Mouse (Mus musculus): ENCODE measurements around the gene Mgarp.
"Not testable (repeated sequence)": the region's sequence is repeated elsewhere in the genome, so short reads cannot be mapped to it uniquely, and the experiment has no call there.

The Mgarp gene

DNA sequence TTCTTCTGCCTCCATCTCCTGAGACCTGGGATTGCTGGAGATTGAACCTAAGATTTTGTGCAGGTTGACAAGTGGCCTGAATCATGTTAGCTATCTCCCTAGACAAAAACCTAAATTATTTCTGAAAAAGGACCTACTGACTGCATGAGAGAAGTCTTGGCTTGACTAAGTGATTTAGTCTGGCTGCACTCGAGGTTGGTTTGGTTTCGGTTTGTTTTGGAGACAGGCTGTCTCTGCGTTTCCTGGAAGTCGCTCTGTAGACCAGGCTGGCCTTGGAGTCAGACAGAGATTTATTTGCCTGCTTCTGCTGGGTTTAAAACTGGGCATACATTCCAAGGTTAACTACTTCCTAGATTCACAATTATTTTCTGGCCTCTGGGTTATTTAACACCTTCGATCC, 23.7 kb downstream of the Mgarp start:
- no peak for ATAC-seq (ENCODE audit: insufficient number of reproducible peaks, low FRiP score, low TSS enrichment)

DNA sequence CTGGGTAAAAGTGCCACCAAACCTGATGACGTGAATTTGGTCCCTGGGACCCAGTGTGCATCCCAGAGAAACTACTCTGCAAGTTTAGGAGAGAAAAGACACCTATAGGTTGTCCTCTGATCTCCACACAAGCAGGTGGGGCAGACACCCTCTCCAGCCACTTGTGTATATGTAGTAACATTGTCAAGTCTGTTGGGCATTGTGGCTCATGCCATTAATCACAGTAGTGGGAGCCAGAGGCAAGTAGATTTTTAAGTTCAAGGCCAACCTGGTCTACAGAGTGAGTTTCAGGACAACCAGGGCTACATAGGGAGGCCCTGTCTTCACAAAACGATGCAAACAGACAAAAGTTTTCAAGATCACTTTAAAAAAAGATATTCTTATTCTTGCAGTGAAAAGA, 24.7 kb downstream of the Mgarp start:
- ATAC-seq (ENCODE audit: insufficient number of reproducible peaks, low FRiP score, low TSS enrichment), result no peak

DNA sequence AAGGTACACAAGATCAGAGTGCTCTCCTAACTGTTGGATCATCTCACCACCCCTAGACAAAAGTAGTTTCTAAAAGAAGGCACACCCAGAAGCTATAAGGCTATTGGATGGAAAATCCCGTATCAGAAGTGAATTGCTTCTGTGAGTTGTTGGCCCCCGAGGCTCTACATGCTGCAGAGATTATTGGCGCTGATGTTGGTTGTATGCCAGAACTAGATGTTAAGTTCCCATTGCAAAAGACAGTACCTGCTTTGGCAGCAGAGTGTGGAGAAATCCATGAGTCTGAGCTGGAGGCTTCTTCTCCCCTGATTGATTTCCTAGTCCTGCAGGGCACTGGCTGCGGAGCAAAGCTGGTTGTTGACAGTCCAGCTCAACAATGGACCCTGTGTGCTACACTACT, 28.5 kb downstream of the Mgarp start:
- no peak for ATAC-seq (ENCODE audit: insufficient number of reproducible peaks, low FRiP score, low TSS enrichment)

DNA sequence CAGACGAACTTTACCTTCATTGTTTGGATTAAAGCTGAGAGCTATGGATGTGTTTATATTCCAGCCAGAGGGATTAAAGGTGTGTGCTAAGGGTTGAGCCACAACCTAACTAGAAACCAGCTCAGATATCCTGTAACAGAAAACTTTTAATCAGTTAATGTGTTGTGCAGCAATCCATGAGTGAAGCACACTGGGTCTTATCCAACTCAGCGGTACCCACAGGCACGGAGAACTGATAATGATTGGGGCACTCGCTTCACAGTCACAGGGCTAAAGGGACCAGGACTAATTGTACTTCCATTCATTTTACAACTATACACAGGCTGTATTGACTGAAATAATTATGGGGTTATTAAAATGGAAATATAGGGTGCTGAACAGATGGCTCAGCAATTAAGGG, 29.6 kb downstream of the Mgarp start:
- ATAC-seq (ENCODE audit: insufficient number of reproducible peaks, low FRiP score, low TSS enrichment), result no peak

DNA sequence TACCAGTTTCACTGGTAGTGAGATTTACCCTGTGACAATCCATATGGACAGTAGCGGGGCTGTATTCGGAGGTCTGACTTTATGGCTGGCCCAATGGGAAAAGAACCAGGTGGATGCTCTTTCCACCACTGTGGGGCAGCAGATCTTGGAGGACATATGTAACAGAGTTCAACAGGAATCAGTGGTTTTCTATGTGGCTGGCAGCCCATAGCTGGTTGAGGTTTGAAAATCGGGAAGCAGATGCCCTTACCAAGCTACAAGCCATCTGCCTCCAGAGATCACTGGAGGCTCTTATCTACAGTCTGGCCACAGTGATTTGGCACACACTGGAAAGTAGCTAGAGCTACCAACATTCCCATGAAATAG, 31.0 kb downstream of the Mgarp start:
- ATAC-seq (ENCODE audit: insufficient number of reproducible peaks, low FRiP score, low TSS enrichment), result no peak; the same call in 1 of the 2 replicates

DNA sequence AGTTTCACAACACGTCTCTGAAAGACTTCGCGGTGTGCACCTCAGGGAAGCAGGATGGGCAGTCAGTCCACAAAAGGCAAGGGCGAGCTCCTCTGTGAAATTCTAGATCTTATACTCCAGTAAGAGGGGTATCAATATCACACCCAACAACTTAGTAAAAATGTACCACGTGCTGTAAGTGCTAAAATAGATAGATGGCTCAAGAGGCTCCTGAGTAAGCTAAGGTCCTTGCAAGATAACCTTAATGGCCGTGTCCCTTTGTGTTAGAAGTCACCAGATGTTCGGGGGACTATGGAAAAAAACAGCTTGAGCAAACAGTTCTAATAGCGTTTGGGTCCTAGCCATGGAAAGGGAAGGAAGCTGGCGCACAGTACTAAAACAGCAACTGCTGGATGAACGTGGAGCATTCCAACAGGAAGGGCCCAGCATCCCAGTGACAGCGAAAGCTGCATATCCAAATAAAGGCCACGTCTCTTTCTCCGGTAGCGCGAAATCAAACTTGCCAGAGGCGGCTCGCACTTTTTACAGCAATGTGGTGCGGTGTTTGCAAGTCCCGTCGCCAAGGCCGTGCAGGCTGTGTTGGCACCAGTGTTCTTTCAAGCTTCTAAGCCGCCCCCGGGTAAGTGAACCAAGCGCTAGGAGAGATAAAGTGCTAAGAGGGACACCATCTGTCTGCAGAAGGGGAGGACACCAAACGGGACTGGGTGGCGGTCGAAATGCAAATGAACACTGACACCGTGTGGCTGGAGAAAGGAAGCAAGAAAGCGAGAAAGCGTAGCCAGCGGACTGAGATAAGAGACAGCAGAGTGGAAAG, 31.6 kb downstream of the Mgarp start:
- ATAC-seq (ENCODE audit: insufficient number of reproducible peaks, low FRiP score, low TSS enrichment), result peak; percentile 92

DNA sequence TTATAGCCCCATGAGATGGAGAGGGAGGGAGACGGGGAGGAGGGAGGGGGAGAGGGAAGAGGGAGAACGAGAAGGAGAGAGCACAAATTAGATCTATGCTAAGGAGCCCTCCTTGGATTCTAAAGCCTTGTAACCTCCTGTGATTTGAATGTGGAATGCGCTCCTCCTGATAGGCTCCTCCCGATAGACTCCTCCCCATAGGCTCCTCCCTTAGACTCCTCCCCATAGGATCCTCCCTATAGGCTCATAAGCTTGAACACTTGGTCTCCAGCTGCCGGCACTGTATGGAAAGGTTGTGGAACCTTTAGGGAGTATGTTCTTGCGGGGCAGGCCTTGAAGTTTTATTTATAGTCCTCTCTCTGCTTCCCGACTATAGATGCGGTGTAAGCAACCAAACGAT, 35.5 kb downstream of the Mgarp start:
- ATAC-seq (ENCODE audit: insufficient number of reproducible peaks, low FRiP score, low TSS enrichment), result no peak

DNA sequence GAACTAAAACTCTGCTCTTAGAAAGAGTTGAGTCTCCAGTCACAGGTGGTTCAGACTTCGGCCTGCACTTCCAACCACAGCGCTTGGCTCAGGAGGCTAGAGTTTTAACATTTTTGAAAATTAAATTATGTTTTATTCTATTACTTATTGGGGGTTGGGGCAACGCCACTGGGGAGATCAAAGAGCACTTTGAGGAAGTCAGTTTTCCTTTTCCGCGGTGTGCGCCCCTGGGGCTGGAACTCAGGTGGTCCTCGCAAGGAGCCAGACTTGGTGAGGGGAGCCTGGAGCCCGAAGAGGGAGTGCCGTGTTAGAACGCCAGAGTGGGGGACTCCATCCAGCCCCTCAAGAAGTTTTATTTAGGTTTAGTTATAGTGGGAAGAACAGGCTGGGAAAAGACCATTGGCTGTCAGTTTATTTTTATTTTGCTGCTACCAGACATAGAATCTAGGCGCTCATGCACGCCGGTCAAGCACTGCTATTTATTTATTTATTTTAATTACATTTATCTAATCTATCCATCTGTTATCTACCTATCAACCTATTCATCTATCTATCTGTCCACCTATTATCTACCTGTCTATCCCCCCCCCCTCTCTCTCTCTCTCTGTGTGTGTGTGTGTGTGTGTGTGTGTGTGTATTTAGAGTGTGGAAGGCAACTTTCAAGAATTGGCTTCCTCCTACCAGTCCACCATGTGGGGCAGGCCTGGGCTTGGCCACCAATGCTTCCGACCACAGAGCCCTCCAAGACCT, 36.8 kb downstream of the Mgarp start:
- no peak for ATAC-seq (ENCODE audit: insufficient number of reproducible peaks, low FRiP score, low TSS enrichment)

DNA sequence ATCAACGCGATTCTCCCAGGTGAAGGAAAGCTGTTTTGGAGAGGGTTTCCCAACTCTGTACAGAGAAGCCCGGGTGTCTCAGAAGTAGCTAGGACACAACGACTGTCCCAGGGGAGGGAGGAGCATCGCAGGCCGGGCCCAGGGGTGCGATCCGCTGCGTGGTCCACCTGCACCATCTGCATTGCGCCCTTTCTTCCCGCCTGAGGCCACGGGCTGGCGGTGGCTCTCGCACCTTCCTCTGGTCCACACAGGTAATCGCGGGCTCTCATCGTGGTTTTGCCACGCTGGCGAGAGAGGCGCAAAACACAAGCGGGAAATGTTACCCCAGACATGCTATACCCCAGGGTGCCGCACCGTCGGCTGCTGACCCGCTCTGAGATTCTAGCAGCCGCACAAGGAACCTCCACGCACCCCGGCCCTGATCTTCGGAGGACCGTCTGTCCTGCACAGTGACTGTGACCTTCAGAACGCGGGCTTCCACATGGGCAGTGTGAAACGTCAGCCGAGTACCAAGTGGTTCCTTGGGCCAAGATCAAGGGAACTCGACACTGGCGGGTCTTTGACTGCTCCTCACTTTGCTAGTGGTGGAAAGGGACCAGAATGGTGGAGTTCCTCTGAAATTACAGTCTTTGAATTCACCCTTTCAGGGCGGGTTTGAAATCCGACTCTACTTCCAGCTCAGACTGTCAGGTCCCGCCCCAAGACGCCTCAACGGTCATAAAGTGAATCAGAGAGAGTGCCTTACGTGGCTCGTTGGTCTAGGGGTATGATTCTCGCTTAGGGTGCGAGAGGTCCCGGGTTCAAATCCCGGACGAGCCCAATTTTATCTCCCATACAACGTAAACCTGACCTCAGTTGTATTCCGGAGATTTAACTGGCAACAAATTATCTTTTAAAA, 37.6 kb downstream of the Mgarp start:
- ATAC-seq (ENCODE audit: insufficient number of reproducible peaks, low FRiP score, low TSS enrichment), result 0 out of 2 replicates have a peak, but pooled peaks have one; percentile 26

DNA sequence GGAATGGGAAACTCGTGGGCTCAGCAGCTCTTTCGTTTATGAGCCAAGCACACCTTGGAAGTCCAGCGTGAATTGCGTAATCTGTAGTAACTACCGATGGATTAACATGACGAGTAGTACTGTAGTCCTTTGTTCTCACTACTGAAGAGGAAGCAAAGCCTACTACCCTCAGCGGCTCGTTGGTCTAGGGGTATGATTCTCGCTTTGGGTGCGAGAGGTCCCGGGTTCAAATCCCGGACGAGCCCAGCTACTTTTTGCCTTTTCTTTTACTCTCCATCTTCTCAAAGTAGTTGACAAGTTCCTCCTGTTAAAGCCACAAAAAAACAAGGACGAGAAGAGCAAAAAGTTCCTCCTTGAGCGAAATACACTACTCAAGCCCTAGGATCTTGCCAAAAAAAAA, 38.4 kb downstream of the Mgarp start:
- ATAC-seq (ENCODE audit: insufficient number of reproducible peaks, low FRiP score, low TSS enrichment), result no peak

DNA sequence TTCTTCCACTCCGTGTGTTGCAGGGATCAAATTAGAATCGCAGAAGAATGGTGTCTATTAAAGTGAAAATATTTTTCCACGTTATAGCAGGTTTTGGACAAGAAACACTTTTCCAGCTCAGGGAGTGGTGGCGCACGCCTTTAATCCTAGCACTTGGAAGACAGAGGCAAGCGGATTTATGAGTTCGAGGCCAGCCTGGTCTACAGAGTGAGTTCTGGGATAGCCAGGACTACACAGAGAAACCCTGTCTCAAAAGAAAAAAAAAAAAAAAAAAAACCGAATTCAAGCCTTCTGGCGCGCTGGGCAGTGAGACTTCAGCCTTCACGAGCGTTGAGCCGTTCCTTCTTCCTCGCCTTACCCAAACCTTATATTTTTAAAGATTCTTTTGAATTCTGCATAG, 38.9 kb downstream of the Mgarp start:
- ATAC-seq (ENCODE audit: insufficient number of reproducible peaks, low FRiP score, low TSS enrichment), result no peak

DNA sequence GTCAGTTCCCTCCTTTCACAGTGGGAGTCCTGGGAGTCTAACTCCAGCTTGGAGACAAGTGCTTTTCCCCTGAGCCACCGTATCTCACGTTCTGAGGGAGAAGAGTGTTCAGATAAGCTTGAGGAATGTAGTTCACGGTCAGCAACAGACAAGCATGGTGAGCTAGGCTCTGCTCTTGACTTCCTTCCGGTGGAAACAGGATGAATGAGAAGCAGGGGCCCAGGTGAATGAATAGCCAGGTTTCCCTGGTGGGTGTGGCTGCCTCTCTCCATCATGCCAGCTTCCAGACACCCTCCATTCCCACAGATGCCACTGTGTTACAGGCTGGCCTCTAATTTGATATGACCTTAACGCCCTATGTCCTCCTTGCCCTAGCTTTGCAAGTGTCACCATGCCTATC, 39.5 kb downstream of the Mgarp start:
- no peak for ATAC-seq (ENCODE audit: insufficient number of reproducible peaks, low FRiP score, low TSS enrichment)

DNA sequence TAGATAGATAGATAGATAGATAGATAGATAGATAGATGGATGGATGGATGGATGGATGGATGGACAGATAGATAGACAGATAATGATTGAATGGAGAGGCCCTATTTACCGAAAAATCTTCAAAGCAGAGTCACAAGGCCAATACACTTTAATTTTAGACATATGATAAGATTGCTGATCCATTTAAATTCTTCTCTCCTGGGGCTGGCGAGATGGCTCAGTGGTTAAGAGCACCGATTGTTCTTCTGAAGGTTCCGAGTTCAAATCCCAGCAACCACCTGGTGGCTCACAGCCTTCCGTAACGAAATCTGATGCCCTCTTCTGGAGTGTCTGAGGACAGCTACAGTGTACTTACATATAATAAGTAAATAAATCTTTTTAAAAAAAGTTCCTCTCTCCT, 41.6 kb downstream of the Mgarp start:
- ATAC-seq (ENCODE audit: insufficient number of reproducible peaks, low FRiP score, low TSS enrichment), result not testable (repeated sequence)

DNA sequence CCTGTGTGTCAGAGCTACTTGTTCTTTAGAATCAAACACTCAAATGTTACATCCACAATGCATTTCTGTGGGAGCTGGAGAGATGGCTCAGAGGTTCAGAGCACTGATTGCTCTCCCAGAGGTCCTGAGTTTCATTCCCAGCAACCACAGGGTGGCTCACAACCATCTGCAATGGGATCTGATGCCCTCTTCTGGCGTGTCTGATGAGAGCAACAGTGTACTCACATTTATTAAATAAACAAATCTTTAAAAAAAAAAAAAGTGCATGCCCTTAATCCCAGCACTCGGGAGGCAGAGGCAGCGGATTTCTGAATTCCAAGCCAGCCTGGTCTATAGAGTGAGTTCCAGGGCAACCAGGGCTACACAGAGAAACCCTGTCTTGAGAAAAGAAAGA, 42.5 kb downstream of the Mgarp start:
- ATAC-seq (ENCODE audit: insufficient number of reproducible peaks, low FRiP score, low TSS enrichment), result no peak

DNA sequence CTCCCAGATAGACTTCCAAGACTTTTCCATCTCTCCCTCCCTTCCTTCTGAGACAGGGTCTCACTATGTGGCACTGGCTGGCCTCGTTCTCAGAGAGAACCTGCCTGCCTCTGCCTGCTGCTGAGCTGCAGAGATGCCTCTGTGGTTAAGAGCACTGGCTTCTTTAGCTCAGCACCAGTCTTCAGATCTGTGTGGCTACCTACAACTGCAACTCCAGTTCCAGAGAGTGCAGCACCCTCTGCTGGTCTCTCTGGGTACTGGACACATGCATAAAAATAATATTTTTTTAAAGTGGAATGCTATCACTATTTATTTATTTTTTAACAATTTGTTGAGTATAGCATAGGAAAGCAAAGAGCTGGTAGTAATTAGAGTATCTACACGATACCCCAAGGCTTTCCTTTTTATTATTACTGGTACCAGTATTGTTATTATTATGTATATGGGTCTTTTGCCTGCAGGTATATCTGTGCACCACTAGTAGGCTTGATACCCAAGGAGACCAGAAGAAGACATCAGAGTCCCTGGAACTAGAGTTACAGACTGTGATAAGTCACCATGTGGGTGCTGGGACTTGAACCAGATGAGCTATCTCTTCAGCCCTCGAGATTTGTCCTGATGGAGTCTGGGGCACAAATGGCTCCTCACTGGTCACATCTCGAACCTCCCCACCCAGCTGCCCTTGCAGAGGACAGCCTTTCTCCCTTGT, 43.1 kb downstream of the Mgarp start:
- no peak for ATAC-seq (ENCODE audit: insufficient number of reproducible peaks, low FRiP score, low TSS enrichment)

DNA sequence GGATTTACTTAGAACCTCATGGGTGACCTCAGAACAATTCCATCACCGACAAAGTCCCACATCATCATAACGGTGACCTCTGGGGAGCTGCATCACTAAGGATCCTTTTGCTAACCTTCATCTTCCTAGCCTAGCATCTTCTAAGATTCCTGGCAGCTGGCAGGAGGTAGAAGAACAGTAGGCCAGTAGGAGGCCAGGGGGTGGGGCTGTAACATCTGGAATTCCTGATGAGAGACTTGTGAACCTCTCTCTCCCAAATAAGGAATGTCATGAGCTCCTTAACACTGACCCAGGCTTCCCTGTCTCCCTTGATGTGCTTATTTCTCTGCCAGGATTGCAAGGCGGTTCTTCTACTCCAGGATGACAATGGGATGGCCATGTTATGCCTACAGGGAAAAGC, 45.7 kb downstream of the Mgarp start:
- no peak for ATAC-seq (ENCODE audit: insufficient number of reproducible peaks, low FRiP score, low TSS enrichment)

DNA sequence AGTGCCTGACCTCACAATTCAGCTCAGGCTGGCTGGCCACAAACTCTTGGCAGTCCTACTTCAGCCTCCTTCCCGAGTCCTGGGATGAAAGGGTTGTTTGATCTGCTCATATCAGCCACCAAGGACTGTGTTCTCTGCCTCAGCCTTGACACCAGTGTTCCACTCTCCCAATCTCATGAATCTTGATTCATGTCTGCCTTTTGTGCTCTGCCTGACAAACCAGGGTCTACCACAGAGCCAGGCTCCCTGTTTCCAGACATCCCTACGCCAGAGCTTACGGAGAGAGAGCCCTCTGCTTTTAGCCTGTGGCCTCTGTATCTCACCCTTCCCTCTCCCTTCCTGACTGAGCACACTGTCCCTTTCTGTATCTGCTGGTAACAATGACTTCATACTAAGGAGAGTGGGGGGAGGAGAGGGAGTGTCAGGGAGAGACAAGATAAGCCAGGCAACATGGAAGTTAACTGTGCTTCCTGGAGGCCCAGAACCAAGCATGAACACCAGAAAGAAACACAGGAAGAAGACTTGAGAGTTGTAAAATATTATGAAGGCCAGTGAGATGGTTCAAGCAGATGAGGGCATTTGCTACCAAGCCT, 47.8 kb downstream of the Mgarp start:
- ATAC-seq (ENCODE audit: insufficient number of reproducible peaks, low FRiP score, low TSS enrichment), result no peak

DNA sequence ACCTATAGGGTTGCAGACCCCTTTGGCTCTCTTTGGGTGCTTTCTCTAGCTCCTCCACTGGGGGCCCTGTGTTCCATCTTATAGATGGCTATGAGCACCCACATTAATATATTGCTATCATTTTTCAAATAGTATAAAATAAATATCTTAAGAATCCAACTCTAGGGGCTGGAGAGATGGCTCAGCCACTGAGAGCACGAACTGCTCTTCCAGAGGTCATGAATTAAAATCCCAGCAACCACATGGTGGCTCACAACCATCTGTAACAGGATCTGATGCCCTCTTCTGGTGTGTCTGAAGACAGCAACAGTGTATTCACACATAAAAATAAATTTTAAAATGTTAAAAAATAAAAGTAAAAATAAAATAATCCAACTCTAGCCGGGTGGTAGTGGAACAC, 51.5 kb downstream of the Mgarp start:
- not testable (repeated sequence) for ATAC-seq (ENCODE audit: insufficient number of reproducible peaks, low FRiP score, low TSS enrichment)

DNA sequence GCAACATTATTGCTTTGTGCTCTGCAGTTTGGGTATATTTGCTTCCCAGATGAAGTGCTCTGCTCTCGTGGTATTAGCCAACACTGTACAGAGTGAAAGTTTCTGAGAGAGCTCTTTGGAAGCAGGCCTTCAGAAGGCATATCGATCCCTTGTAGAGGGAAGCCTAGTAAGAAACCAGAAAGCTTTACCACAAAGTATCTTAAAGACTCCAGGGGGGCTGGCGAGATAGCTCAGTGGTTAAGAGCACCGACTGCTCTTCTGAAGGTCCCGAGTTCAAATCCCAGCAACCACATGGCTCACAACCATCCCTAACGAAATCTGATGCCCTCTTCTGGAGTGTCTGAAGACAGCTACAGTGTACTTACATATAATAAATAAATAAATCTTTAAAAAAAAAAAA, 52.4 kb downstream of the Mgarp start:
- ATAC-seq (ENCODE audit: insufficient number of reproducible peaks, low FRiP score, low TSS enrichment), result not testable (repeated sequence)

DNA sequence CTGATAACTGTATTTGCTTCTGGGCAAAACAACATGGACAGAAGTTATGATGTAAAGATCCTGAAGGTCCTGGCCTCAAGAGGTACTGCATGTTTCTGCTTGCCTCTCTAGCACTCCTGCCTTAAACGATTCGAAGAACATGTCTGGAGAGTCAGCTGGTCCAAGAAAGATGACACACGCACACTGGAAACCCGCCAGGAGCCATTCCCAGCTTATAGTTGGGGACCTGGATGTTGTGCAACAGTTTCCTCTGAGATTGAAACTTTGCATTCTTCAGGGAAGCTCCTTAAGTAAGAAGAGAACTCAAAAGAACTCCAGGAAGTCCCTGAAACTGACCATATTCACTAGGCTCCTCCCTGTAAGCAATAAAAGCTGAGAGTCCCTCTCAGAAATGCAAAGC, 53.3 kb downstream of the Mgarp start:
- no peak for ATAC-seq (ENCODE audit: insufficient number of reproducible peaks, low FRiP score, low TSS enrichment)

Measured in cerebellum, adult (tissue).